Mouse (Mus musculus): ENCODE measurements around the gene Ppp1r9a.

GRCm38 (mm10) chr6:5139666-5140065 is 236.9 kb downstream of the Ppp1r9a start:
- TF ChIP-seq CTCF (IDR thresholded peaks at IDR 0.05; ENCODE audit: control insufficient read depth, insufficient read depth, low read length), result no peak
- no peak for TF ChIP-seq POLR2A (IDR thresholded peaks at IDR 0.05; ENCODE audit: borderline replicate concordance, control insufficient read depth, low read depth, low read length)
